Mouse (Mus musculus) limb, embryonic 14.5 days (tissue): Measurements from ENCODE around the gene Synpo2. TPM values are rescaled to one million over a fixed set of nuclear protein-coding genes. Genes with fewer than 3 reads are reported as not detected.

Source experiments
- ATAC-seq: fragments of 200-750 bp; cut with Nextera tagmentation; 2 replicates; pipeline ENCODE4 v1.8.0; 2017; ENCODE audit warnings: low read depth, moderate number of reproducible peaks, moderate TSS enrichment; ENCODE audit not compliant: low FRiP score
- DNase-seq: peaks from one replicate; pipeline ENCODE4 v3.0.0-alpha.2; 2015; ENCODE audit warnings: low spot score
- H3K27ac ChIP-seq: fragments of 300-500 bp; sonication (generic); replicated peaks from 2 replicates; pipeline ENCODE4 v1.5.1; 2014; ENCODE audit warnings: low read depth, mild to moderate bottlenecking, low read length, moderate library complexity, mixed read lengths
- H3K27me3 ChIP-seq: fragments of 300-500 bp; sonication (generic); 2 replicates; pipeline ENCODE4 v1.6.1; 2014; ENCODE audit warnings: low read length, mixed read lengths; ENCODE audit not compliant: control insufficient read depth, insufficient read depth
- H3K36me3 ChIP-seq: fragments of 300-500 bp; sonication (generic); 2 replicates; pipeline ENCODE4 v1.6.1; 2014; ENCODE audit warnings: mild to moderate bottlenecking, low read length, moderate library complexity, mixed read lengths; ENCODE audit not compliant: control insufficient read depth, insufficient read depth
- H3K4me1 ChIP-seq: fragments of 300-500 bp; sonication (generic); 2 replicates; pipeline ENCODE4 v1.6.1; 2014; ENCODE audit warnings: antibody characterized with exemption, low read length, mixed read lengths; ENCODE audit not compliant: control insufficient read depth, insufficient read depth
- H3K4me2 ChIP-seq: fragments of 300-500 bp; sonication (generic); replicated peaks from 2 replicates; pipeline ENCODE4 v1.6.1; 2014; ENCODE audit warnings: low read depth, mild to moderate bottlenecking, low read length, moderate library complexity; ENCODE audit not compliant: severe bottlenecking
- H3K4me3 ChIP-seq: fragments of 300-500 bp; sonication (generic); replicated peaks from 2 replicates; pipeline ENCODE4 v1.5.1; 2014; ENCODE audit warnings: low read length
- H3K9ac ChIP-seq: fragments of 300-500 bp; sonication (generic); 2 replicates; pipeline ENCODE4 v1.6.1; 2014; ENCODE audit warnings: mild to moderate bottlenecking, low read depth, low read length, moderate library complexity; ENCODE audit not compliant: severe bottlenecking
- H3K9me3 ChIP-seq: fragments of 300-500 bp; sonication (generic); 2 replicates; pipeline ENCODE4 v1.6.1; 2016; ENCODE audit warnings: low read length; ENCODE audit not compliant: control insufficient read depth
- POLR2A ChIP-seq: fragments of 200-500 bp; IDR thresholded peaks from 2 replicates; pipeline ENCODE4 v1.8.0; 2012; ENCODE audit warnings: inconsistent platforms, mild to moderate bottlenecking, moderate library complexity, borderline replicate concordance; ENCODE audit not compliant: insufficient read depth, insufficient read length; ENCODE audit errors: extremely low read depth
- WGBS: fragments of 180-500 bp; shearing (Covaris S2); extraction: QIAGEN DNeasy Blood & Tissue Kit; methylation state at CpG from one replicate; pipeline ENCODE4 v1.1.7; 2014; 5-methylcytosine and 5-hydroxymethylcytosine counted together
- polyA plus RNA-seq, 2 experiments: library from polyadenylated mRNA; depleted of rRNA in 1 of 2; stranded (reverse) in 1 of 2; unstranded in 1 of 2; fragments of >200 nt; fragmentation: Nextera tagmentation in 1 of 2; extraction: Ambion mirVana in 1 of 2; gene quantifications; 2 replicates each; pipeline versions ENCODE4 v1.2.1 to v1.2.3; 2012 to 2014

The Synpo2 gene
- polyA plus RNA-seq, 2 experiments: 5.4 to 6.8 TPM

DNA sequence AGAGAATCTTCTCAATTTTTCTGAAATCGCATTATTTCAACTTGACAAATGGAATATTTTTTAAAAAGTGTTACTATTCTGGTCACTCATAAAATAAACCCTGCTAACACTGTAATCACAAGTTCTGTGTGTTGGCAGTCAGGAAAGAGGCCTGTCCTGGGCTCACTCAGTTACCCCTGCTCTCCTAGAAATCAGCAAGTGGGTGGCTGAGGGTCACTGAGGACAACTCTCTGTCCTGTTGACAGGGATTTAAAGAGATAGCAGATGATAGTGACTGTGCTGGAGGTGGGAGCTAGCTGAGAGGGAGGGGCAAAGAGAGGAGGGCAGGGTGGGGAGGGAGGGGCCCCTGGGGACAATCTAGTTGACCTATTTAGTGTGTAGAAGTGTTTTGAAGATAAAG lies 165.0 kb downstream of the Synpo2 start:
- no peak for TF ChIP-seq POLR2A
- Histone ChIP-seq H3K4me2 (no peak overlapping the region), H3K27ac (no peak overlapping the region), H3K9ac (no peak overlapping the region), H3K4me1 (peaks cover 8% of the 10 kb centered on the region), H3K9me3 (no peaks in the 10 kb centered on the region), H3K27me3 (no peaks in the 10 kb centered on the region), H3K36me3 (no peaks in the 10 kb centered on the region), H3K4me3 (no peak overlapping the region)
- DNase-seq: no peak
- 95% methylated on average over 1 of the region's 1 CpGs for WGBS
- no peak for ATAC-seq

DNA sequence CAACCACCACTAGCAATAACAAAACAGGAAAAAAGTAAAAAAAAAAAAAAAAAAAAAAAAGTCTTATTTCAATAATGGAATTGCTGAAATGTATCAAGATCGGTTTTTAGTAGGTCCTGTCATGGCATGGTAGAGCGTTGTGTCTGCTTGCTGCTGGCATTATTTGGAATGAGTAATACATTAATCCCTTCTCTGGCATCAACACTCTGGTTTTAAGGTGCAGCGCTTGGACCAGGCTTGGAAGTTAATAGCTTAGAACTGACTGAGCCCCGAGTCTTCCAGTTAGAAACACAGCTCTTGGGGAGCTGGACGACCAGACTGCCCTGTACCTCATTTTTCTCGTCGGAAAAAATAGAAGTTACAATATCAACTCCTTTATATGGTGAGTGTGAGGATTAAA lies 169.1 kb downstream of the Synpo2 start:
- Histone ChIP-seq H3K4me2 (no peak overlapping the region), H3K9ac (no peak overlapping the region), H3K4me1 (no peaks in the 10 kb centered on the region), H3K9me3 (no peaks in the 10 kb centered on the region), H3K36me3 (no peaks in the 10 kb centered on the region), H3K27ac (no peak overlapping the region), H3K4me3 (no peak overlapping the region), H3K27me3 (no peaks in the 10 kb centered on the region)
- WGBS: 83% methylated on average over 7 of the region's 7 CpGs
- DNase-seq (no peak), ATAC-seq (no peak)
- no peak for TF ChIP-seq POLR2A

DNA sequence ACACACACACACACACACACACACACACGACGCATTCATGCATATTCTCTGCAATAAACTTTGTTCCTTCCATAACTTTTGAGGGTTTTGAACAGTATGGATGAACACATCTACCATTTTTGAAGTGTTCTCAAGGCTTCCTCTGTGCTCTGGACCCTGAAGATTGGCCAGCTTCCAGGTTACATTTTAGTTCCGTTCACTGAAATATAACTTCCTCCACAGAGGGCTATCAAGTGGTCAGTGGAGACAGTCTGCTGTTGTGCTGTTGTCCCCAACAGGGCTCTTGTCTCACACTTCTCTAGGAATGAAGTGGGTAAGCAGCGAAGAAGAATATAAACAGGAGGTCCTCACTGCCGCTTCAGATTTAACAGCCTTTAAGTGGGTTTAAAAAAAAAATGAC lies 170.5 kb downstream of the Synpo2 start:
- H3K27me3 ChIP-seq: no peaks in the 10 kb centered on the region
- no peak overlapping the region for H3K4me2 ChIP-seq
- 38% methylated on average over 3 of the region's 5 CpGs for WGBS
- DNase-seq (peak; percentile 29), ATAC-seq (no peak)
- H3K9ac ChIP-seq: no peak overlapping the region
- H3K36me3 ChIP-seq: no peaks in the 10 kb centered on the region
- no peak overlapping the region for H3K4me3 ChIP-seq
- H3K27ac ChIP-seq: no peak overlapping the region
- H3K9me3 ChIP-seq: no peaks in the 10 kb centered on the region
- no peak for TF ChIP-seq POLR2A
- H3K4me1 ChIP-seq: no peaks in the 10 kb centered on the region

DNA sequence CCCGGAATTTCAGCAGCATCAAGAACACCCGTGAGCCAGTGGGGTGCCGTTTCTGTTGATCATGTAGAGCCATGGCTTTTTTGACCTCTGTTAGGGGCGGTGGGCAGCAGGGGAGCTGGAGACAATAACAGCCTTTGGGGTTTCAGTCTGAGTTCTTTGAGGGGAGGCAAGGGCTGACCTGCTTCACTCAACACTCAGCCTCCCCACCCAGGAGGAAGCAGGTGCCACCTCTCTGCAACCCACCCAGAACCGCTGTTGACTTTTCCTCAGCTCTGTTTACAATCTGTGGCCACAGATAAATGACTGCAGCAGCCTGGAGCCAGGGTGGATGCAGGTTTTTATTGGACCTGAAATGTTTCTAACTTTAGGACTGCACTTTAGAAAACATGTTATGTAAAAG lies 171.8 kb downstream of the Synpo2 start:
- no peak overlapping the region for H3K9ac ChIP-seq
- no peaks in the 10 kb centered on the region for H3K4me1 ChIP-seq
- H3K36me3 ChIP-seq: no peaks in the 10 kb centered on the region
- ATAC-seq (no peak; the same call in 1 of the 2 replicates), DNase-seq (no peak)
- H3K4me2 ChIP-seq: no peak overlapping the region
- 34% methylated on average over 5 of the region's 5 CpGs for WGBS
- TF ChIP-seq POLR2A: no peak
- H3K27ac ChIP-seq: no peak overlapping the region
- no peak overlapping the region for H3K4me3 ChIP-seq
- no peaks in the 10 kb centered on the region for H3K9me3 ChIP-seq
- H3K27me3 ChIP-seq: no peaks in the 10 kb centered on the region

DNA sequence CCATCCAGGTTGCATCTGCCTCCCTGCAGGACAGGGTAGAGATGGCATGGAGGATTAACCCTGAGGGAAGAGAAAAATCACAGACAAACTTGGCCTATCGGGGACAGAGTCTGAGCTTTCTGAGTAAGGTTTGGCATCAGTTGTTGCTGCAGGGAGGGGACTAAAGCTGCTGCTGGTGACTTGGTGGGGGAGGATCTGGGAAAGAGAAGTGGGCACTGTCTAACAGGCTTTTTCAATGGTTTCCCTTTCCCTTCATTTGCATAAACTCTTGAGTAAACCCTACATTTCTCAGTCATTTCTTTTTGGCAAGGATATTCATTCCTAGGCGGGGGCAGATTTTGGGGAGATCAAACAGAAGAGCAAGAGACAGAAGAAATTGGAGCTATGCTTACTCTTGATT lies 174.0 kb downstream of the Synpo2 start:
- WGBS: 71% methylated on average over 2 of the region's 2 CpGs
- Histone ChIP-seq H3K4me2 (no peak overlapping the region), H3K4me3 (no peak overlapping the region), H3K4me1 (no peaks in the 10 kb centered on the region), H3K27me3 (no peaks in the 10 kb centered on the region), H3K27ac (no peak overlapping the region), H3K9ac (no peak overlapping the region), H3K36me3 (no peaks in the 10 kb centered on the region), H3K9me3 (no peaks in the 10 kb centered on the region)
- ATAC-seq (no peak), DNase-seq (no peak)
- TF ChIP-seq POLR2A: no peak

DNA sequence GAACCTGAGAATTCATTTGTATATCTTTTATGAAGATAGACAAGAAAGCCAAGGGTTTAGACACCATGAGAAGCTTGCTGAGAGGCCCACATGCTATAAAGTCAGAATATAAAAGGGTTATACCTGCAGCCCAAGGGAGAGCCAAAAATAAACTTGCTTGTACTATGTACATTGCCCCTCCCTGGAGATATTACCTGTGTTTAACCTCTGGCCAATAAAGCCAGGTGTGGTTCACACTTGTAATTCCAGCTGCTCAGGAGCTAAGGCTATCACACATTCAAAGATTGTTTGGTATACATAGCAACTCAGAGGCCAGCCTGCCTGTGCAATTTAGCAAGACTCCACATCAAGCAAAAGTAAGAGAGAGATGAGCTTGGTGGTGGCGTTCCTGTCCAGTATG lies 177.1 kb downstream of the Synpo2 start:
- 0 out of 2 replicates have a peak, but pooled peaks cover 2% of the 10 kb centered on the region for H3K4me1 ChIP-seq
- no peaks in the 10 kb centered on the region for H3K9me3 ChIP-seq
- ATAC-seq (no peak), DNase-seq (no peak)
- H3K27ac ChIP-seq: no peak overlapping the region
- no peak overlapping the region for H3K4me2 ChIP-seq
- no peak for TF ChIP-seq POLR2A
- WGBS: 97% methylated on average over 1 of the region's 1 CpGs
- no peak overlapping the region for H3K9ac ChIP-seq
- H3K4me3 ChIP-seq: no peak overlapping the region
- no peaks in the 10 kb centered on the region for H3K27me3 ChIP-seq
- H3K36me3 ChIP-seq: no peaks in the 10 kb centered on the region
